9 mouse cellular contexts compared by ENCODE assay signal in the genomic region with DNA sequence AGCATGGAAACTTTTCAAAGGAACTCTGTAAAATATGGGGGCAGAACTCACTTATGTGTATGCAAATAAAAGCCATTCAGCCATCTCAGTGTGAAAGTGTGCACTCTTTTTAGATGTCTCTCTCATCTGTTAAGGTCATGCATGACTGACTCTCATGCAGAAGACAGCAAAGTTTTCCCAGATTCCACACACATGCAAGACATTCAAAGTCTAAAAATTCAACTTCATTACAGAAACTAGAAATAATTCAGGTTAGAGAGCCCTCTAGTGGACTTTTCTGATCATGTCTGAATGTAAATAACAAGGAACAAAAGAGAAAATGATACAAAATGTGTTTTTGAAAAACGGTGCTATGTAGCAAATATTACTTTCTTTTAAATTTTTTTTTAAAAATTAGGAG.
A peak's percentile ranks its signal among the peaks of the same experiment; 100 is the strongest.
DNase-seq lines count a peak whose midpoint lies in the region; ATAC-seq and TF ChIP-seq lines count a peak whose summit lies in the region.
"Had no signal": no experiment of that assay in that cellular context is flagged by ENCODE, and none has a peak within 500 bp of the region (broad histone marks: within the 10 kb centered on the region; RNA-seq: fewer than 3 reads in every experiment).

No protein-coding gene starts in this region.

- H3K27ac ChIP-seq in left cerebral cortex, adult 2 months = no peak overlapping the region
- H3K27ac ChIP-seq: limb, embryonic 12.5 days had no signal

- peak; percentile 69 for TF ChIP-seq CTCF in left cerebral cortex, adult 2 months (IDR thresholded peaks at IDR 0.05)

- no peak overlapping the region for H3K4me3 ChIP-seq in left cerebral cortex, adult 2 months
- H3K4me3 ChIP-seq: limb, embryonic 12.5 days had no signal

- intact Hi-C loops in left cerebral cortex, adult 2 months (cut with DNase I) = loop anchor here (2.0 to 10.0 kb wide), 3 partner anchors 357 to 1547 kb away; no protein-coding TSS in a partner anchor
- intact Hi-C loops in left cerebral cortex, postnatal 36 days (cut with DNase I) = no loop called here

- ATAC-seq in activated CD4-positive, CD25-positive, alpha-beta regulatory T cell, adult 4 months = no peak

- no peak for DNase-seq in left cerebral cortex, adult 2 months (ENCODE audit: extremely low spot score in 1 of 2, low spot score in 2 of 2)
- no peak for DNase-seq in left cerebral cortex, postnatal 36 days (ENCODE audit: low spot score in 2 of 2)
- DNase-seq in Muller cell, postnatal 12 days (ENCODE audit: inconsistent ontology term) = peak; percentile 54
- DNase-seq in brain, embryonic 18.5 days (ENCODE audit: low read depth, low spot score) = peak; percentile 54
- peak; percentile 48 for DNase-seq in mesoderm, embryonic 11.5 days (ENCODE audit: low read depth, low spot score)
- no peak for DNase-seq in spleen, postnatal 14 days (ENCODE audit: low spot score in 2 of 2)
- DNase-seq: gastrocnemius, postnatal 25 days had no signal

Comparison
In these comparisons a context has a peak if more than half of its experiments do, and no peak if none do; other contexts are left out.
1. DNase-seq: peak in Muller cell, postnatal 12 days (single experiment), brain, embryonic 18.5 days (single experiment) and mesoderm, embryonic 11.5 days (single experiment); none in left cerebral cortex, adult 2 months (0 of 2), left cerebral cortex, postnatal 36 days (0 of 2) and spleen, postnatal 14 days (0 of 2).